Mouse (Mus musculus): ENCODE data around the gene Anxa2.

Gene Anxa2

DNA sequence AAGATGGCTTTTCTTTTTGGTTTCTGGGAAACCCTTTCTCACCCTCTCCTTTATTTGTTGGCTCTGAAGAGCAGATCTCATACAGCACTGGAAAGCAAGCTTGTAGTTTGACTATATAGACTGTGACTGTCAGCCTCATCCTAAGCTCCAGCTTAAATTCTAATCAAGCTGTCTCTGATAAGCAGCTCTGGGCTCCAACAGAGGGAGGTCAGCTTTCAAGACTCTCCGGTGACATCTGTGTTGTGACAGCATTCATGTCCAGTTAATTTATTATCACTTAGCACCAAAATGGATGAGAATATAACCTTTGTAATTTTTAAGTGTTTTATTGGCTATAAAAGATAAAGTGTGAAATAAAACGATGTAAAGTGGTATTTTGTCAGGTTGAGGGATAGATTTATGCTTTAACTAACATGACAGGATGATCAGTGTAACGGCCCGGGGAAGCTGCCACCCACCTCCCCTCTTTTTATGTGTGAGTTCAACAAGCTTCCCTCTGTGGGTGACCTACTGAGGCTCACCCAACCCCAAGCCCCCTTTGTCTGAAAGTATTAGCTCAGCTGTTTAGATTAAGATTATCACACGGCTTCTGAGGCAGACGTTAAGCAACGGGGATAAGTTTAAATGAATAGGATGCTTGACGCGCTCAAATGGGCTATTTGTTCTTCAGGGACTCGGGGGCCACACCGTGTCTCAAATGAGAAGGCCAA lies 58.6 kb downstream of the Anxa2 start:
- DNase-seq (ENCODE audit: low spot score) = no peak

DNA sequence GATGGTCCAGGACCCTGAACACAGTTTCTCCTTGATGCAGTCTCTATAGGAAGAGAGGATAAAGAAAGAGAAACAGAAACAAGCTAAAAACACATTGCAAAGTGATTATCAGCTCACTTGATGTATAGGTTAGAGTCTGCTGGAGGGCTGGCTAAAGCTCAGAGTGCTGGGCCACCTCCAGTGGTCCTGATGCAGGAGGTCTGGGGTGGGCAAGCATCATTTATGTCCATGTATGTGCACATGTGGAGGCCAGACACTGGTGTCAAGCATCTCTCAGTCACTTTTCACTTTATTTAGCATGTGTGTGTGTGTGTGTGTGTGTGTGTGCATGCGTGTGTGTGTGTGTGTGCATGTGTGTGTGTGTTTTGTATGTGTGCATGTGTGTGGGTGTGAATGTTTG lies 59.3 kb downstream of the Anxa2 start:
- no peak for DNase-seq (ENCODE audit: low spot score)

DNA sequence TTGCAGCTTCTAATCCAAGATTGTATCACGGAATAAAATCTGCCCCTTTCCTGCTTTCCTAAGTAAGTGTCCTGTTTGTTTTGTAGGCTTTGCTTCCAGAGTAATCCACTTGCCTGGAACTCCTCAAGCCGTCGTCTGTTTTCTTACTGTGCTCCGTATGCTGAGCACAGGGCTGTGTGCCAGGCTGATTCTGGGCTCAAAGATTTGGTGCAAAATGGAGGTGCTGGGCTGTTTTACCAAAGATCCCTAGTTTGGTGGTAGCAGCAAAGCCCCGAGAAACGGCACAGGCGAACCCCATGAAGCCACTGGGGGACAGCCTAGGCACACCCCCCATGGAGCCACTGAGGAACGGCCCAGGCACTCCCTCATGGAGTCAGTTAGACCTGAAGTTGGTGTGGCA lies 60.8 kb downstream of the Anxa2 start:
- no peak for DNase-seq (ENCODE audit: low spot score)

DNA sequence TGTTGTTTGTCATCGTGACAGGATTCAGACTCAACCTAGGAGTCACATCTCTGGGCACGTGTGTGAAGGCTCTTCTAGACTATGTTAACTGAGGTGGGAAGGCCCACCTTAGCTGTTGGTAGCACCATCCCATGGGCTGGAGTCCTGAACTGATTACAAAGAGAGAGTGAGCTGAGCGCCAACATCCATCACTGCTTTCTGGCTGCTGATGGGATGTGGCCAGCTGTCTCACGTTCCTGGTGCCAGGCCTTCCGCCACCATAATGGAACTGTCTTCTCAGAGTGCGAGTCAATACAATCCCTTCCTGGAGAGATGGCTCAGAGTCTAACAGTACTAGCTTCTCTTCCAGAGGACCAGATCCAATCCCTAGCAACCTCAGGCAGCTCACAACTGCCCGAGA lies 62.0 kb downstream of the Anxa2 start:
- no peak for DNase-seq (ENCODE audit: low spot score)

DNA sequence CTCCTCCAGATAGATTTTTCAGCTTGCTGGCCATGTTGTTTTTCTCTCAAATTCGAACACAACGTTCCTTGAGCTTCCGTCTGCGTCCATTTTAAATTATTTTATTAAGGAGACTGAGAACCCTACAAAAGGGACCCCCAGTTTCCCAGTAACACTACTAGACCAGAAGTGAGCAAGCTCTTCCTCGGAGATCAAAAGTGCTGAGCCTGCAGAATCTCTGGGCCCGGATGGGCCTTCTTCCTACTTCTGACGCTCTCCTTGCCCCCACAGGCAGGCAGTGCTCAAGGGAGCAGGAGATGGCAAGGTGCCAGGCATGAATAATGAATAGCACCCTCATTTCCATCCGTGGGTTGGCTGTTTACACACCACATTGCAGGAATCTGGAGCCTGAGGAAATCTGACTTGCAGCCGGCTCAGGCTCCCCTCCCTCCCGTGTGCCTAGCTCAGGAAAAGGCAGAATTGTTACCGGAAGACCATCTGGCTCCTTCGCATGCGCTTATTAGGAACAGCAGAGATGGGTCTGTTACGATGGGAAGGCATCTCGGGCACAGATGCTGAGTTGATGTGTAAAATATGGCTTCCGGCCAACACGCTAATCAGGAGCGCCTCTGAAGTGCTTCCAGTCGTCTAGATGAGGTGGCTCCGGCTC lies 64.1 kb downstream of the Anxa2 start:
- DNase-seq (ENCODE audit: low spot score) = peak; percentile 5
